Mouse (Mus musculus): ENCODE data around the gene Tcaf1. TPM values are rescaled to one million over a fixed set of nuclear protein-coding genes. Genes with fewer than 3 reads are reported as not detected.
A peak's percentile ranks its signal among the peaks of the same experiment; 100 is the strongest.

Gene Tcaf1
- total and polyA plus RNA-seq, 2 experiments from 2014 or later, result 199 to 306 TPM

- H3K4me1 ChIP-seq (ENCODE audit: insufficient read depth, low read length), result no peaks in the 10 kb centered on the region
- no peaks in the 10 kb centered on the region for H3K36me3 ChIP-seq (ENCODE audit: insufficient read depth, low read length)
- no peak for DNase-seq (ENCODE audit: low spot score)
- H3K4me3 ChIP-seq (ENCODE audit: low read depth, low read length), result no peak overlapping the region
- ATAC-seq (ENCODE audit: low FRiP score), result no peak
- no peak overlapping the region for H3K27ac ChIP-seq (ENCODE audit: low read depth, low read length)
- TF ChIP-seq CTCF (IDR thresholded peaks at IDR 0.05), result peak; percentile 36; the same call in 1 of the 2 replicates
- 76% methylated on average over 4 of the region's 4 CpGs for WGBS
- no peaks in the 10 kb centered on the region for H3K27me3 ChIP-seq (ENCODE audit: insufficient read depth, low read length)
- no peak overlapping the region for H3K9ac ChIP-seq (replicated peaks; ENCODE audit: low read length, poor library complexity, severe bottlenecking)
- no peak overlapping the region for H3K4me2 ChIP-seq (ENCODE audit: low read depth, low read length, poor library complexity, severe bottlenecking)
- H3K9me3 ChIP-seq (ENCODE audit: low read length), result no peaks in the 10 kb centered on the region
Observed at GRCm38 (mm10) chr6:42631395-42631794, 78.5 kb downstream of the Tcaf1 start.

Other genes with a start within 250 kb of the Tcaf1 start
- gene Olfr458, start 244.9 kb downstream of the Tcaf1 start, total RNA-seq (2014; rRNA removed), result not detected in 2 replicates
- gene Olfr458, start 244.9 kb downstream of the Tcaf1 start, polyA plus RNA-seq (2015; fragmentation: Nextera tagmentation; extraction: Ambion mirVana), result not detected in 2 replicates
- gene Olfr457, start 233.8 kb downstream of the Tcaf1 start, total RNA-seq (2014; rRNA removed), result not detected in 2 replicates
- gene Olfr457, start 233.8 kb downstream of the Tcaf1 start, polyA plus RNA-seq (2015; fragmentation: Nextera tagmentation; extraction: Ambion mirVana), result not detected in 2 replicates
- gene Olfr456, start 222.9 kb downstream of the Tcaf1 start, total RNA-seq (2014; rRNA removed), result not detected in 2 replicates
- not detected in 2 replicates for gene Olfr456, start 222.9 kb downstream of the Tcaf1 start, polyA plus RNA-seq (2015; fragmentation: Nextera tagmentation; extraction: Ambion mirVana)
- gene Olfr455, start 162.5 kb downstream of the Tcaf1 start, total RNA-seq (2014; rRNA removed), result not detected in 2 replicates
- not detected in 2 replicates for gene Olfr455, start 162.5 kb downstream of the Tcaf1 start, polyA plus RNA-seq (2015; fragmentation: Nextera tagmentation; extraction: Ambion mirVana)
- gene Tcaf3, start 112.4 kb downstream of the Tcaf1 start, total RNA-seq (2014; rRNA removed), result not detected in 2 replicates
- not detected in 2 replicates for gene Tcaf3, start 112.4 kb downstream of the Tcaf1 start, polyA plus RNA-seq (2015; fragmentation: Nextera tagmentation; extraction: Ambion mirVana)
- 3.1 and 4.7 TPM in 2 replicates for gene Tcaf2, start 64.8 kb downstream of the Tcaf1 start, total RNA-seq (2014; rRNA removed)
- 1.5 and 1.8 TPM in 2 replicates for gene Tcaf2, start 64.8 kb downstream of the Tcaf1 start, polyA plus RNA-seq (2015; fragmentation: Nextera tagmentation; extraction: Ambion mirVana)
- gene Olfr453, start 29.3 kb upstream of the Tcaf1 start, total RNA-seq (2014; rRNA removed), result not detected in 2 replicates
- gene Olfr453, start 29.3 kb upstream of the Tcaf1 start, polyA plus RNA-seq (2015; fragmentation: Nextera tagmentation; extraction: Ambion mirVana), result not detected in 2 replicates
- not detected in 2 replicates for gene Olfr38, start 46.3 kb upstream of the Tcaf1 start, total RNA-seq (2014; rRNA removed)
- gene Olfr38, start 46.3 kb upstream of the Tcaf1 start, polyA plus RNA-seq (2015; fragmentation: Nextera tagmentation; extraction: Ambion mirVana), result not detected in 2 replicates
- not detected in 2 replicates for gene Olfr452, start 75.0 kb upstream of the Tcaf1 start, total RNA-seq (2014; rRNA removed)
- gene Olfr452, start 75.0 kb upstream of the Tcaf1 start, polyA plus RNA-seq (2015; fragmentation: Nextera tagmentation; extraction: Ambion mirVana), result not detected in 2 replicates
- not detected in 2 replicates for gene Olfr450, start 101.9 kb upstream of the Tcaf1 start, total RNA-seq (2014; rRNA removed)
- not detected in 2 replicates for gene Olfr450, start 101.9 kb upstream of the Tcaf1 start, polyA plus RNA-seq (2015; fragmentation: Nextera tagmentation; extraction: Ambion mirVana)
- not detected in 2 replicates for gene Olfr449, start 124.3 kb upstream of the Tcaf1 start, total RNA-seq (2014; rRNA removed)
- gene Olfr449, start 124.3 kb upstream of the Tcaf1 start, polyA plus RNA-seq (2015; fragmentation: Nextera tagmentation; extraction: Ambion mirVana), result not detected in 2 replicates
- not detected in 2 replicates for gene Olfr448, start 180.4 kb upstream of the Tcaf1 start, total RNA-seq (2014; rRNA removed)
- gene Olfr448, start 180.4 kb upstream of the Tcaf1 start, polyA plus RNA-seq (2015; fragmentation: Nextera tagmentation; extraction: Ambion mirVana), result not detected in 2 replicates
- not detected in 2 replicates for gene Olfr447, start 198.8 kb upstream of the Tcaf1 start, total RNA-seq (2014; rRNA removed)
- gene Olfr447, start 198.8 kb upstream of the Tcaf1 start, polyA plus RNA-seq (2015; fragmentation: Nextera tagmentation; extraction: Ambion mirVana), result not detected in 2 replicates
- not detected in 2 replicates for gene Olfr446, start 211.3 kb upstream of the Tcaf1 start, total RNA-seq (2014; rRNA removed)
- not detected in 2 replicates for gene Olfr446, start 211.3 kb upstream of the Tcaf1 start, polyA plus RNA-seq (2015; fragmentation: Nextera tagmentation; extraction: Ambion mirVana)
- not detected in 2 replicates for gene Olfr444, start 239.0 kb upstream of the Tcaf1 start, total RNA-seq (2014; rRNA removed)
- not detected in 2 replicates for gene Olfr444, start 239.0 kb upstream of the Tcaf1 start, polyA plus RNA-seq (2015; fragmentation: Nextera tagmentation; extraction: Ambion mirVana)

All from midbrain, postnatal 0 days (tissue).